Mouse (Mus musculus): ENCODE data around the gene Klhl29.

Gene Klhl29

DNA sequence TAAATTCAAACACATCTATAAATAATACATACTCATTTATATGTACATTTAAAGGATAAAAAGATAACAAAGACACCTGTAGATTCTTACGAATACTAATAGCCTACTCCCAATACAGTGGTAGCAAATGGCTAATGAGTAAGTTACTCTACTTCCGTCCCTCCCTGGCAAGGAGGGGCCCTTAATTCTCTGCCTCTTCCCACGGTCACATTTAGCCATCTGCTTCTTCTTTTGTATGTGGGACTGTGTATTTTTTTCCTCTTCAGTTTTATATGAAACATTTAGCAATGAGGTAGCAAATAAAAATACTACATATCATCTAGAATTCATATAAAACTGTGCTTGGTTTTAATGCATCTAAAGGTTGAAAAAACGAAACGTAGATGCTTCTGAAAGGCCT lies 73.6 kb downstream of the Klhl29 start:
- in situ Hi-C loops (cut with MseI, MboI), result no loop called here

DNA sequence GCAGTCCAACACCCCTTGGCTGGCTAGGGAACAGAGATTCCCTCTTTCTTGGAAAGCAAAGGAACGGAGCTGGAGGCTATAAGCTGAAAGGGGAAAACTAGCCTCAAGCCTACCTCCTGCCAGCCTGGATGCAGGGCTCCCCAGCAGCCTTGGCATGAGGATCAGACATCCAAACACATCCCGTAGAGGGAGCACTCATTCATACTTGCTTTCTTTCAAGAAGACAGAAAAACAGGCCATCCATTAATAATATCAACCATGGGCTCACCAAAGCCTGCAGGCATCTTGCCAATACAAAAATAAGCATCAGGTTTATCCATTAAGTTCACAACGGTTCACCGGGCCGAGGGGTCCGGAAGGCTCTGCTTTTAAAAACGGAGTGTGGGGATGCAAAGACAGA lies 79.1 kb downstream of the Klhl29 start:
- in situ Hi-C loops (cut with MseI, MboI), result no loop called here

DNA sequence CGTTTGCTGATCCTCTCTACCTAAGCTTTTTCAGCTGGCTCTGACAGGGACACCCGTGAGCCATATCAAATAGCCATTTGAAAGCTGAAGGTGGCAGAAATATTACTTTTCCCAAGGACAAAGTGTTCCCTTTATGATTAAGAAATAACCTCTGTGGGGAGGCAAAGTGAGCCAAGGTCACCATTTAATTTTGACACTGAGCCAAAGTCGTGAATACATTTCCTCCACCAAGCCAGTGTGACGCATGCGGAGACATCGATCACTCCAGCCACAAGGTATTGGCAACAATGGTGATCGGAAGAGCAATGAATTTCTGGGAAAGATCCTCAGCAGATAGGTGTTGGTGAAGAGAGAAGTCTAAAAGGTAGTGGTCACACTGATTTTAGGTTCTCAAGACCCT lies 83.2 kb downstream of the Klhl29 start:
- in situ Hi-C loops (cut with MseI, MboI), result no loop called here

DNA sequence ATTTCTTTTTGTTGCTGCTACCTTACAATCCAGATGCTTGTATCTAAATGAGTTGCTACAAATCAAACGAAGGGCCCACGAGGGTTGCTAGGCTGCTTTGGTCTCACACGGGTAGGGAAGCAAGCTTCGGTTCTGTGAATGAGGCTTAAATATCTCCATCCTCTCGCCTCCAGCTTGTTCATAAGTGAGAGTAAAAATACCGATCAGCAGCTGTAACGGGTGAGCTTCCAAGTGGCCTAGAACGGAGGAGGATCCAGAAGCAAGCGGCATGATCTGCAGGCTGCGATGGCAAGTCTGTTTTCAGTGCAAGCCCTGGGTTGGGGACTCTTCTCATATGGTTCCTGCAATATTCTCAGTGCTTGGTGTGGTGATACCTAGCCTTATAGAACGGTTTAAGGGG lies 89.9 kb downstream of the Klhl29 start:
- in situ Hi-C loops (cut with MseI, MboI), result no loop called here

DNA sequence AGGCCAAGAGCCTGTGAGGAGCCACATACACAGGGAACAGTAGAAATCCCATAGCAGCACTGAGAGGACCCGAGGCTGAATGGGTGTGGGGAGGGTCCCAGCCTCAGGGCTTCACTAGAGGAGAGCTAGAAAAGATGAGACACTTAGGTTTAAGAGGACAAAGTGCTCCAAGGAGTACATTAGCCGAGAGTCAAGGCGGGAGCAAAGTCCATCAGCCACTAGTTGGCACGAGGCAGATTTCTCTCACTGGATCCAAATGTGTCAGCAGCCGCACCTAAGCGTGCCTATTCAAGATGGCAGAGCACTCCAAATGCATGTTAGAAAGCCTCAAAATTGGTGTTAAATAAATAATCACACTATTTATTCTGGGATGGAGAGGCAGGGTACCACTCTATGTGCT lies 90.5 kb downstream of the Klhl29 start:
- in situ Hi-C loops (cut with MseI, MboI), result no loop called here

DNA sequence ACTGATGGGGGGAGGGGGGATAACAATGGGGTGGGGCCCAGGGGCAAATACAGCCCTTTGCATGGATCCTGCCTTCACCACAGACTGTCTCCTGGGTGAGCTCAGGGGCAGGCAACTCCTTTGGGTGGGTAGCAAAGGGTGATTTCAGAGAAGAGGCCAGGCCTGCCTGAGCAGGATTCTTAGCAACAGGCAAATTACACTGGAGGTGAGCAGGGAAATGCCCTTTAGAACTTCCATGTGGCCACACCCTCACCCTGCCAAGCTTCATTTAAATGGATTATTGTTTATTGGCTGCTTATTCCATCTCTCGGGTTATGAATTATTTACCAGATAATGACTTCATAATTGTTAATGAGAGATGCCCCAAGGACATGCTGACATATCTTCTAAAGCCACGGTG lies 91.8 kb downstream of the Klhl29 start:
- in situ Hi-C loops (cut with MseI, MboI), result no loop called here

DNA sequence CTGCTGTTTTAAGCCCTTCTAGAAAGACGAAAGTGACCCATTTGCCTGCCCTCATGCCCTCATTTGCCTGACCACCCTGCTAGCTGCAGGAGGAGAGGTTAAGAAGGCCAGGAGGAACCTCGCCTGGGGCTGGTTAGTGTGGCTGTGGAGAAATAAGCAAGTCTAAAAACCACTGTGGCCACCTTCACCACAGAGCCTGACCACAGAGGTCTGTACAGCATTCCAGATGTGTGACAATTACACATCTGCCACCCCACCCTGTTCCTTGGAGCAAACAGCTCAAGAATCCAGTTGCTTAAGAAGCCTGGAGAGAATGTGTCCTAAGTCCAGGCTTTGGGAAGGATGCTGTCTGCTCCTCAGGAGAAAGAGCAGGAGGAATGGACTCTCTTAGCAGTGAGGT lies 92.9 kb downstream of the Klhl29 start:
- in situ Hi-C loops (cut with MseI, MboI), result no loop called here

DNA sequence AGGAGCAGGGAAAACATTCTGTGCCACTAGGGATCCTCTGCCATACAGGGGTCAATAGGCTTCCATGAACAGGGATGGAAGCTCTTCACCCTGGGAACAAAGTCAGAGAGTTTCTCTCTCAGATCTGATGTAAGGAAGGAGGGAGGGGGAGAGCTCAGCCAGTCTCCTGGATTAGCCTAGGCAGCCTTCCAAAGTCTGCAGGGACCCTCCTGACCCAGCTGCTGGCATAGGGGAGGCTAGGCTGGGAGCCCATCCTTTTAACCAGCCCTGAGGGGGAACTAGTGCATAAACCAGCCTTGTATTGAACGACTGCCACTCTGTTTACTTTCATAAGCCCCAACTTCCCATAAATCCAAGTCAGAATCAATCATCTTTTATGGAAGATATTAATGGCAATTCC lies 95.6 kb downstream of the Klhl29 start:
- in situ Hi-C loops (cut with MseI, MboI), result no loop called here

DNA sequence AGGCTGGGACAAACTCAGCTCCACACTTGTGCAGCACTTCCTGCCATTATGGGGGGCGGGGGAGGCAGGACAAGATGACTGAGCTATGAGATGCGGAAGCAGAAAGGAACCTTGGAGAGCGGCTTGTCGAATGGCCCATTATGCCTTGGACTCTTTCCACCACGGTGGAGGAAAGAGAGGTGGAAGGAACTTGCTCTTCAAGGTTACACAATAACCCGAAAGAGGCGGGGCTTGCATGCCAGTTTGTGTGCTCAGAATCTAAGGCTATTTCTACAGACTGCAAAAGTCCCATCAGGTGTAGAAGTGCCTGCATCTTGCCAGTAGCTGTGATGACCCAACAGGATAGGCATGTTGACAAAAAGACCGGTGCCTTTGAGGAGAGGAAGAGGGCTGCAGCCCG lies 98.5 kb downstream of the Klhl29 start:
- in situ Hi-C loops (cut with MseI, MboI), result no loop called here

DNA sequence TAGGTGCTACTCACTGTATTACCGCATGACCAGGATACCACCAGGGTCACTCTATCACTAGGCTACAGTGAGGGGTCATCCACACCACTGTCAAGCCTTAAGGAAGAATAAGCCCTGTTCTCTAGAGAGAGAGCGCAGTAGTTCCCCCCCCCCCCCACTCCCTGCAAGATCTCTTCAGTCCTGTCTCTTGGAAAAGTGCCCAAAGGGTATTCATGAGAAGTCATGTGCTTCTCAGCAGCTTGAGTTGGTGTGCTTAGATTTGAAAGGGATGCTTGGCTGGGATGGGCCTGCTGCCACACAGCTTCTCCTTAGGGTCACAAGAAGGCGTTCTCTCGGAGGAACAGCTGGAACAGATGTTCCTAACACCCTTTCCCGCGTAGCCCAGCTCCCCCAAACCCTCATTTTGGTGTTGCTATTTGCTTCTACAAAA lies 100.0 kb downstream of the Klhl29 start:
- in situ Hi-C loops (cut with MseI, MboI), result no loop called here

DNA sequence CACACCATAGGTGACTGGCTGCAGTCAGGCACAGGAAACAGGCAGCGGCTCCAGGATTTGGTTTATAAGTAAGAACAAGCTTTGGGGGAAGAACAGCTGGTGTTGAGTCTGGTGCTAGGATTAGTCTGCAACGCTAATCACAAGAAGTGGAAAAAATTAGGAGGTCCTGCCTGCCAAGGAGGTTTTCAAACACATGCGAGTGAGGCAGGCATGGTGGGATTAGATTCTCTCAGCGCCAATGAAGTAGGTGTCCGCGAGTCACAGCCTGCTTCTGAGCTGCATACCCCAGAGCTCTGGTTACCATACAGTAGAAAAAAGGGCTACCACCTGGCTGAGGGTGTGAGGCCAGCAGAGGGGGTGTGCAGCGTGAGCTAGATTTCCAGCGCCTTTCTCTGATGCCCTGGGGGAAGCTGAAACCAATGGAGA lies 101.0 kb downstream of the Klhl29 start:
- in situ Hi-C loops (cut with MseI, MboI), result no loop called here

DNA sequence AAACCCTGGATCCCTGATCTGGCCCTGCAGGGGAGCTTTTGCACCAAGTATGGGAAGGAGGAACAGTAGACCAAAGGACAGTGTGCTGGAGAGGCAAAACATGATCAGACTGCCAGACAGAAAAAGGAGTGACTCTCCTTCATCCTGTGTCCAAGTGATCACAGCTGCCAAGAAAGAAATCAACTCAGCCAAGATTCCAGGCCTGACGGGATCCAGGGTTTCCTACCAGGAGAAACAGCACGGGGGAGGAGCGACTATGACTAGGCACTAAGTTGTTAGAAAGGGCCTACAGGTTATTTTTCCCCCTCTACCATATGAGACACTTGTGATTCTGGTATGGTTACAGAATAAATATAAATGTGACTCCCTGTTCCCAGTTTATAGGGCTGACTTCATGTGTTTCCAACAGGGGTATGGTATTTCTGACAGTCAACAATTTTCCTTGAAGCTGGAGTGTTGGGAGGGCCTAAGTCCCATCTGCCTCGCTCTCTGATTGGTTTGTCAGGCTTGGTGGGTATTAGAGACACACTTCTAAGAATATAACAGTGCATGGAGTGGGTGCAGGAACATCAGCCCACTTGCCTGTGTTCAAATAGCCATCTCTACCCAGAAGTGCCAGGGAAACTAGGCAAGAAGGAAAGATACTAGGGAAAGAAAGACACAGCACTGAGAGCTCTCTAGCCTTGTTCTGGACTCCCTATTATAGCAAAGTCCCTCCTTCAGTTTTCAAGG lies 102.0 kb downstream of the Klhl29 start:
- in situ Hi-C loops (cut with MseI, MboI), result no loop called here

DNA sequence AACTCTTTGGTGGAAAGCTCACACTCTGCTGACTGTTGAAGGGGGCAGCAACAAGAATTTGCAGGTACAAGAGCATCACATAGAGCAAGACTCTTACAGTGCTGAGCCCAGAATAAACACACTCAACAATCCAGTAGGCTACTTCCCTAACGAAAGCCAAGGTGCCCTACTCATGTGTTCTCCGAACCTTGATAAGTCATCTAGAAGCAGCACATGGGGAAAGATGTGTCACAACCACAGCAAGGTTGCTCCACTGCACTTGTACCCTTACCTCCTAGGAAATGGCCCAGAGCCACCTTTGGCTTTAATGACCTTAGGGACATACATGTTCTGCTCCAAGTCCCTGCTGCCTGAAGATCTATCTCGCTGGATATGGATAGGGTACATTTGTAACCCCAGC lies 105.0 kb downstream of the Klhl29 start:
- in situ Hi-C loops (cut with MseI, MboI), result no loop called here

DNA sequence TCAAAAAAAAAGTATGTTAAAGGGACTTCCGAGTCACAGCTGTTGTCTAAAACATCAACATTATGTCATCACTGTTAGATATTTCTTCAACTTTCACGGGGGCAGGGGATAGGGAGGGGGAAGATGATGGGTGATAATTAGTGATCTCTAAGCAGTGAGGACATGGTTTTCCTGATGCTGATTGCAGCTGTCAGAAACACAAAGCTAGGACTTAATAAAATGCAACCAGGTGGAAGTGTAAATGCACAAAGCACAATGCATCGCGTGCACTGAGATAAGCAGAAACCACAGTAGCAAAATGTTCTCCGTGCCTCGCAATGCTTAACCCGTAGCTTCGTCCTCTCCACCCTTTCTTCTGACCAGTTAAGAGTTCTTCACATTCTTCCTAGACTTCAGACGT lies 105.5 kb downstream of the Klhl29 start:
- in situ Hi-C loops (cut with MseI, MboI), result no loop called here

DNA sequence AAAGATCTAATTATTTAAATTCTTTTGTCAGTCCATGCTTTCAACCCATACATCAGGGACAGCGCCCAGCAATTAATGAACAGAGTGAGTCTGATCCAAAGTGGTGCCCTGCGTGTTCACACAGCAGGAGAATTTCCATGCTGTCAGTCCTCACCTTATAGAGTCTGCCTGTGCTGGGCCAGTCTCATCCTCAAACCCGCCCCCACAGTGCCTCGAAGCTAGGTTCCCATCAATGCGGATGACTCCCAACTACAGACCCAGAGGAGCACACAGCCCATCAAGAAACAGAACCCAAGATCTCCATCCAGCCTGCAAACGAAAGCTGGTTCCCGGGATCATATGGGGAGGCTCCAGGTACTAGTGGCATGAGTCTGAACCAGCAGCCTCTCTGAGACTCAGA lies 106.4 kb downstream of the Klhl29 start:
- in situ Hi-C loops (cut with MseI, MboI), result no loop called here

DNA sequence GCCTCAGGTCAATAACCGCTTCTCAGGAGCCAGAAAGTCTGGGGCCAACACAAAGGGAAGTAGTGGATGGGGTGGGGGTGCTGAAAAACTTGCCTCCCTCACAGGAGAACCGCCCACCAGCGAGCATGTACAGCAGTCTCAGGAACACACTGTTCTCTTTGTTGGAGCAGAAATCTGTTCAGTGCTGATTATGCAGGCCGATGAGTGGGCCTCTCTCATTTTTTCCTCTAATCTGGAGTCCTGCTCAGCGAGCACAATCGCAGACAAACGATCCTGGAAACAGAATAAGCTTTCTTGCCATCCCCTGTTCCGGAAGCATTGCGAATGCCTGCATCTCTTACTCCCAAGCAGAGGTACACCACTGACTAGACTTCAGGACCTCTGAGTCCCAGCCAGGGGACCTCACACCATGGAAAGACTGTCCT lies 107.3 kb downstream of the Klhl29 start:
- in situ Hi-C loops (cut with MseI, MboI), result no loop called here

DNA sequence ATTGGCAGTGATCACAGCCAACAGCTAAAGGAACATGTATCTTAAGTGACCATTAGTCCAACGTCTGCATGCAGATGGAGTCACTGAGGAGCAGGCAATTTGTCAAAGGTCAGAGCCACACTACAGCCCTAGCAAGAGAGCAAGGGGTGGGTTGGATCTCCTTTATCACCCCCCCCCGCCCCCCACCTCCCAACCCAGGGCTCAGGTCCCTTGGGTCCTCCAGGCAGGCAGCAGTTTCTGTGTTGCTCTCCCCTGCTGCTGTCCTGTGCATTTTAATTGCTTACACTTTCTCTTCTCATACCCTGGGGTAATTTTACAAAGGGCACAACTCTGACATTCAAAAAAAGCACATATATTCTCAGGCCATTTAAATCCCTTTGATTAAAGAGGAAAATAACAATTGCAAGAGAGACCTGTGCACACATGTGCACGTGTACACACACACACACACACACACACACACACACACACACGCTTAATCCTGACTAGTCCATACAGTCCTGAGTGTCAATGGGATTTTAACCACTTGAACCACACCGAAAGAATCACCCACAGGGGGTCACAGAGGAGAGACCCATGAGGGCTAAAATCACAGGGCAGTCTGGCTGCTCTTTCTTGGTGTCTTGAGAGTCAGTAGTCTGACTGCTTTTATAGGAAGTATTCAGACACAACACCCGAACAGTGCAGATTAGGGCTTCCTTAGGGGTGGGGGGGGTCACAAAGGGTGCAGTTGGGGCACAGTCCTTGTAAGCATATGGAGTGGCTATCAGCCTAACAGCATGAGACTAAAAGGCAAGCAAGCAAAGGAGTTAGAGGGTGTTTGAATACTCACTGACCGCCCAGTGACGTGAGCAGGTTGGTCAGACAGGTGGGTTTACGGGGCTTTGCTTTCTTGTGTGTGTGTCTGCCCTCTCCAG lies 108.0 kb downstream of the Klhl29 start:
- in situ Hi-C loops (cut with MseI, MboI), result no loop called here

DNA sequence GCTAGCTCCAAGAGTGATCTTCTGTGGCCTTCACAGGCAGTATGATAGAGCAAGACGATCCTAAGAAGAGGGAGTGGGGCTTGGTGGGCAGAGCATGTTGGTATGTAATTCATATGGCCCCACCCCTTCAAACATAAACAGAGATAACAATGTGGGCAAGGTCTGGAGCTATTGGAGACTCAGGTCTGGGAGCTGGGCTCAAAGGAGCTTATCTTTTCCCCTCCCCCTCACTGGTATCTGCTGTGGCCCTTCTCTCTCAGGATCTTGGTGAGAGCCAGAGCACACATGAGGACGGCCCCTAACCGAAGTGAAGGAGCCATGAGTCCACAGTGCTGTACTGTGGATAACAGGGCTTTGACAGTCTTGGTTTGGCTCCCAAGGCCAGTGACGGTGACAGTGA lies 108.7 kb downstream of the Klhl29 start:
- in situ Hi-C loops (cut with MseI, MboI), result no loop called here

DNA sequence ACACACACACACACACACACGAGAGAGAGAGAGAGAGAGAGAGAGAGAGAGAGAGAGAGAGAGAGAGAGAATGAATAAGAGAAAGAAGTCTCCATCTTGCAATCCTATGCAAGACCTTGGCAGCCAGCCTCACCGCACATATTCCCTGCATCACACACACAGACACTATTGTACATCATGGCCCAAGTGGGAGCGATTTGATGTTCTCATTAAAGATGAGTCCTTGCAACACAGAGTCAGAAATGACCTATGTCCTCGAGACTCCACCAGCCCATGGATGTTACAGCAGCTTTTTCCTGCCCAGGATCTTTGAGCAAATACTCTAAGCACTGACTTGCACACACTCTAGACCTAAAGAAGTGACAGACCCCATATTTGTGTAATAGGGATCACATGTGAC lies 114.0 kb downstream of the Klhl29 start:
- in situ Hi-C loops (cut with MseI, MboI), result no loop called here

DNA sequence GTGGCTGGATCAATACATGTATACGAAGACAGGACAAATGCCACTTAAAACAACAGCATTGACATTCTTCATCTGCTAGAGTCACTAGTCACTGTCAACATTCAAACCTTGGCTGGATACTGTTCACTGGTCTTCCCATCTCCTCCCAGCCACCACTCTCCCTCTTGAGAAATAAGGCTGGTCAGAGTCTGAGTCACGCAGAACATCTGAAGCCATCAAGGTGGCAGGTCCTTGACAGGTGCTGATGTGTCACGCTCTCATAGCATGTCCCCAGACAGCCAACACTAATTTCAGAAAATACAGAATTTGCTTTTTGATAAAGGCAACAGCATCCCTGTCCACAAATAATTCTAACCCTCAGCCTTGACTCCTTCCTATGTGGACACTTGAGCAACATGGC lies 116.7 kb downstream of the Klhl29 start:
- in situ Hi-C loops (cut with MseI, MboI), result no loop called here

DNA sequence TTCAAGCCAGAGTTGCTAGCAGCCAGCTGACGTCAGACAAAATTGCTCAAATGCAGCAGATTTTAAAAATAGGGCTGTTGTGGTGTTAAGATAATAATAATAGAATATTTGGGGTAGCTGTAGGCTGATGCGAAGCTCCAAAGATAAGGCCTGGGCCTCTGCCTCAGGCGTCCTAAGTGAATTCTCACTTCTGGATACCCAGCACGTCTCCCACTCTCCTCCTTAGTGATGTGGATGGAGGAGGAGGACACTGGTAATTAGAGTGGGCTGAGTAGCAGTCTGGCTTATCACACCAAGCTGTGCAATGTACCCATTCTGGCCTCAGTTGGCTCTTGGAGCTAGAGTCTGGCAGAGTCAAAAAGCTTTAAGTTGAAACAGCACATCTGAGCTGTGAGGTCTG lies 118.3 kb downstream of the Klhl29 start:
- in situ Hi-C loops (cut with MseI, MboI), result no loop called here

DNA sequence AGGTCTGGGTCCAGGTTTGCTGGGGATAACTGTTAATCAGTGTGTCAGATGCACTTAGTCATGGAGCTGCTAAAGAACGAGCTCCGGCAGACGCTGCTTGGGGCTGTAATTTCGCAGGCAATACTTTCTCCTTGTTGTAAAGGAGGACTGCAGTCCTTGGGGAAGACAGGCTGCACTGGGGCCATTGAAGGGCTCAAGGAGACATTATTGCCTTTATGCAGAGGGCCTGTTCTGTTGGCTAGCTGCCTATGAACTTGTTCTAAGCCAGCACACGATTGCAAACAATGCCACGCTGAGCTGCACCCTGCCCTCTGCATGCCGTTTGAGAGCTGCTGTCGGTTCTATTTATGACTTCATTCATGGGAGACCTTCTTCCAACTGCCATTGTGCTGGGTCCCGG lies 120.4 kb downstream of the Klhl29 start:
- in situ Hi-C loops (cut with MseI, MboI), result no loop called here

All from mouse trophoblast stem cell (cell line).